ENCODE assay signal across 22 mouse cellular contexts in genomic region chr6:98001551-98001950, GRCm38 (mm10).
A peak's percentile ranks its signal among the peaks of the same experiment; 100 is the strongest.
DNase-seq lines count a peak whose midpoint lies in the region; ATAC-seq lines count a peak whose summit lies in the region.
"Had no signal": no experiment of that assay in that cellular context is flagged by ENCODE, and none has a peak within 500 bp of the region (broad histone marks: within the 10 kb centered on the region; RNA-seq: fewer than 3 reads in every experiment).

No protein-coding gene starts in this region.

- H3K9me3 ChIP-seq in heart, embryonic 10.5 days: no peaks in the 10 kb centered on the region
- H3K9me3 ChIP-seq in heart, embryonic 11.5 days (replicated peaks; ENCODE audit: control insufficient read depth, low read length): no peaks in the 10 kb centered on the region
- H3K9me3 ChIP-seq in midbrain, embryonic 13.5 days: no peaks in the 10 kb centered on the region
- H3K9me3 ChIP-seq: embryonic facial prominence, embryonic 15.5 days; forebrain, embryonic 10.5 days; hindbrain, embryonic 10.5 days; limb, embryonic 15.5 days; lung, embryonic 15.5 days; midbrain, embryonic 10.5 days had no signal

- no peak overlapping the region for H3K9ac ChIP-seq in heart, embryonic 11.5 days (ENCODE audit: low read depth, low read length)
- H3K9ac ChIP-seq in midbrain, embryonic 13.5 days (replicated peaks): no peak overlapping the region
- H3K9ac ChIP-seq: embryonic facial prominence, embryonic 15.5 days; limb, embryonic 15.5 days; lung, embryonic 15.5 days had no signal

- H3K27ac ChIP-seq in heart, embryonic 10.5 days: 0 out of 2 replicates have a peak overlapping the region, but pooled peaks have one; percentile 10
- no peak overlapping the region for H3K27ac ChIP-seq in heart, embryonic 11.5 days (ENCODE audit: low read depth, low read length)
- H3K27ac ChIP-seq in midbrain, embryonic 13.5 days: no peak overlapping the region
- H3K27ac ChIP-seq: embryonic facial prominence, embryonic 15.5 days; forebrain, embryonic 10.5 days; hindbrain, embryonic 10.5 days; limb, embryonic 15.5 days; lung, embryonic 15.5 days; midbrain, embryonic 10.5 days had no signal

- H3K4me2 ChIP-seq in heart, embryonic 11.5 days: no peak overlapping the region
- H3K4me2 ChIP-seq in midbrain, embryonic 13.5 days (replicated peaks): no peak overlapping the region
- H3K4me2 ChIP-seq: embryonic facial prominence, embryonic 15.5 days; limb, embryonic 15.5 days; lung, embryonic 15.5 days had no signal

- peaks cover 8% of the 10 kb centered on the region; the same call in 1 of the 2 replicates for H3K4me1 ChIP-seq in heart, embryonic 10.5 days
- H3K4me1 ChIP-seq in heart, embryonic 11.5 days (ENCODE audit: control insufficient read depth, insufficient read depth, low read length): 0 out of 2 replicates have a peak, but pooled peaks cover 2% of the 10 kb centered on the region
- H3K4me1 ChIP-seq in midbrain, embryonic 13.5 days (replicated peaks): peaks cover 4% of the 10 kb centered on the region; the same call in 1 of the 2 replicates
- H3K4me1 ChIP-seq: embryonic facial prominence, embryonic 15.5 days had no signal

- H3K27me3 ChIP-seq in heart, embryonic 10.5 days (ENCODE audit: insufficient read depth, poor library complexity, severe bottlenecking): no peaks in the 10 kb centered on the region
- no peaks in the 10 kb centered on the region for H3K27me3 ChIP-seq in heart, embryonic 11.5 days (ENCODE audit: control insufficient read depth, insufficient read depth, low read length)
- H3K27me3 ChIP-seq in midbrain, embryonic 13.5 days: no peaks in the 10 kb centered on the region
- H3K27me3 ChIP-seq: limb, embryonic 15.5 days; lung, embryonic 15.5 days; Patski had no signal

- no peak for DNase-seq in heart, embryonic 10.5 days (ENCODE audit: low spot score)
- DNase-seq in retina, embryonic 14.5 days (ENCODE audit: low spot score): peak; percentile 31
- DNase-seq in retina, postnatal 1 day: no peak
- peak; percentile 23 for DNase-seq in embryo, embryonic 11 days
- DNase-seq in lung, postnatal 25 days (ENCODE audit: low spot score): peak; percentile 70
- DNase-seq in left cerebral cortex, postnatal 25 days (ENCODE audit: low spot score in 2 of 2): no peak
- DNase-seq: cerebellum, adult 11-12 months; cerebellum, postnatal 36 days; gastrocnemius, postnatal 10 days; kidney, adult 8-10 months; right cerebral cortex, adult 18-20 months; thymus, postnatal 25 days had no signal

- H3K36me3 ChIP-seq in heart, embryonic 10.5 days: peaks cover 10% of the 10 kb centered on the region; the same call in 1 of the 2 replicates
- H3K36me3 ChIP-seq in heart, embryonic 11.5 days (ENCODE audit: control insufficient read depth, insufficient read depth, low read length): no peaks in the 10 kb centered on the region; the same call in 1 of the 2 replicates
- H3K36me3 ChIP-seq in midbrain, embryonic 13.5 days: no peaks in the 10 kb centered on the region
- H3K36me3 ChIP-seq: embryonic facial prominence, embryonic 15.5 days; forebrain, embryonic 10.5 days; hindbrain, embryonic 10.5 days; limb, embryonic 15.5 days; lung, embryonic 15.5 days; midbrain, embryonic 10.5 days had no signal

- intact Hi-C loops in left cerebral cortex, postnatal 25 days (cut with DNase I): loop anchor here (5.0 kb wide), 1 partner anchor 154 kb away; no protein-coding TSS in a partner anchor

- no peak for ATAC-seq in heart, embryonic 11.5 days (replicated peaks; ENCODE audit: insufficient number of reproducible peaks, low FRiP score, low TSS enrichment)
- no peak for ATAC-seq in midbrain, embryonic 13.5 days
- ATAC-seq: activated CD4-positive, CD25-positive, alpha-beta regulatory T cell, adult 4 months; Patski had no signal

- WGBS in heart, embryonic 10.5 days: 65% methylated on average over 4 of the region's 4 CpGs
- 49% methylated on average over 4 of the region's 4 CpGs for WGBS in heart, embryonic 11.5 days (ENCODE audit: insufficient replicate concordance)
- 44% methylated on average over 4 of the region's 4 CpGs for WGBS in midbrain, embryonic 13.5 days

- H3K4me3 ChIP-seq in heart, embryonic 10.5 days: no peak overlapping the region
- no peak overlapping the region for H3K4me3 ChIP-seq in heart, embryonic 11.5 days (ENCODE audit: low read depth, low read length)
- H3K4me3 ChIP-seq in midbrain, embryonic 13.5 days (replicated peaks): no peak overlapping the region
- H3K4me3 ChIP-seq: embryonic facial prominence, embryonic 15.5 days; forebrain, embryonic 10.5 days; hindbrain, embryonic 10.5 days; limb, embryonic 15.5 days; lung, embryonic 15.5 days; midbrain, embryonic 10.5 days had no signal

Comparison
In these comparisons a context has a peak if more than half of its experiments do, and no peak if none do; other contexts are left out.
1. DNase-seq: peak in retina, embryonic 14.5 days (single experiment), embryo, embryonic 11 days (single experiment) and lung, postnatal 25 days (single experiment); none in heart, embryonic 10.5 days (single experiment), retina, postnatal 1 day (single experiment) and left cerebral cortex, postnatal 25 days (0 of 2).